Mouse (Mus musculus): Measurements from ENCODE around the gene Hspb6.
A peak's percentile ranks its signal among the peaks of the same experiment; 100 is the strongest.

Hspb6 gene

DNA sequence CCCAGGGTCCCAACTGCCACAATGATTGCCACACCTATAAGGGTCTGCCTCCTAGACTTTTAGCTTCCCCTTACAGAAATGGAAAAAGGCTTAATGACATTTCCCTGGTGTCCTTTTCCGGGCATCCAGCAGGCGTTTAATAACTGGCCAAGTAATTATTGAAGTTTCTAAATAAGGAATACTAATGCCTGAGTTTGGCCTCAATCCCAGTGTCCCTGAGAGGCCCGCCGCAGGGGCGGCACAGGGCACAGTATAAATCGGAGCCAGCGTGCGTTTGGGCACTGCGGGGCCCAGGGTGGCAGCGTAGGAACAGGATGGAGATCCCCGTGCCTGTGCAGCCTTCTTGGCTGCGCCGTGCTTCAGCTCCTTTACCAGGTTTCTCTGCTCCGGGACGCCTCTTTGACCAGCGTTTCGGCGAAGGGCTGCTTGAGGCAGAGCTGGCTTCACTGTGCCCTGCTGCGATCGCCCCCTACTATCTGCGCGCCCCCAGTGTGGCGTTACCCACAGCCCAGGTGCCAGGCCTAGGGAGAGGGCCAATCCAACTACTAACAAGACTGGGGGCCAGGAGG is 1.1 kb downstream of the Hspb6 start:
- DNase-seq (ENCODE audit: low spot score in 2 of 2) = no peak

DNA sequence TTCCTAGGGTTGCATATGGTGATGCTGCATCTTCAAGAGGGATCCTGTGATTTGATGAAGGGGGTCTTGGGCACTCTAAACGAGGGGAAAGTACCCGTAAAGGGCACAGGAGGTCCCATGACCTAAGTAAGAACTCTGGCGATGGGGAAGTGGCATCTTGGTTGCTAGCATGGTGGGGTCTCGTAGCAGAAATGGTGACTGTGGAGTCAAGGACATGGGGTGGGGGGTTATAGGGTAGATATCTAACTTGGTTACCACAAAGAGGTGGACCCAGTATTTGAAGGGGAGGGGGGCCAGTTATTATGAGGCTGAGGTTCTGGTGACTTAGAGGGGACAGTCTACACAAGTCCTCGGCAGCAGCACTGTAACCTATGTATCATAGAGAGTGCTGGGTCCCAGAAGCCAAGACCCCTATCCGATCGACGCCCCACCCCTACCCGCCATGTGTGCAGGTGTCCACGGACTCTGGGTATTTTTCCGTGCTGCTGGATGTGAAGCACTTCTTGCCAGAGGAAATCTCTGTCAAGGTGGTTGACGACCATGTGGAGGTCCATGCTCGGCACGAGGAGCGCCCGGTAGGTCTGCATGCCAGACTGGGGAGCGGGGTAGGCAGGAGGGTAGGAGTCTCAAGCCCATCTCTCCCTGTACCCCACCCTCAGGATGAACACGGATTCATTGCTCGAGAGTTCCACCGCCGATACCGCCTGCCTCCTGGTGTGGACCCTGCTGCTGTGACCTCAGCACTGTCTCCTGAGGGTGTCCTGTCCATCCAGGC is 2.0 kb downstream of the Hspb6 start:
- no peak for DNase-seq (ENCODE audit: low spot score in 2 of 2)

DNA sequence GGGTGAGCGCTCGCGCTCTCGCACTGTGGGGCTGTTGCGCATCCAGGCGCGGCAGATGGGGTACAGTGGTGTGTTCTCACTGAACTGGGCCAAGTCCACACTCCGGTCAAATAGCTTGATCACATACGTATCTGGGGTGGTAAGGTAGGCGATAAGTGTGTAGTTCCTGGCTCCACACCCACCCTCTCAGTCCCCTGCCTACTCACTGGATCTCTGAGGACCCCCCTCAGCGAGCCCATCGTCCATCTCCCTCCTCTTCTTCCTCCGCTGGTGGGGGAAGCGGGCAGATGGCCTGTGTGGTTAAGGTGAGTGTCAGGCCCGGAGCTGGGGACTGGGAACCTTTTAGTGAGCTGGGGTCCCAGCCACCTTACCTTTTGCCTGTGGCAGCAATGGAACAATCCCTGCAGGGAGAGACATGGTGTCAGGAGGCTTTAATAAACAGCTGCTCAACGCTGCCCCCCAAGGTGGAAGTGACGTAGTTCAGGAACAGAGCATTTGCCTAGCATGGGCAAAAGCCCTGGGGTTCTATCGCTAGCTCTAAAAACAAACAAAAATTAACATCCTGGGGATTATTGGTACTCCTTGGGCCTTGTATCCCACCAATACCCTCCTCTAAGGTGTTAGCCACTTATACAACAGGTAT is 5.0 kb downstream of the Hspb6 start:
- DNase-seq (ENCODE audit: low spot score in 2 of 2) = no peak

DNA sequence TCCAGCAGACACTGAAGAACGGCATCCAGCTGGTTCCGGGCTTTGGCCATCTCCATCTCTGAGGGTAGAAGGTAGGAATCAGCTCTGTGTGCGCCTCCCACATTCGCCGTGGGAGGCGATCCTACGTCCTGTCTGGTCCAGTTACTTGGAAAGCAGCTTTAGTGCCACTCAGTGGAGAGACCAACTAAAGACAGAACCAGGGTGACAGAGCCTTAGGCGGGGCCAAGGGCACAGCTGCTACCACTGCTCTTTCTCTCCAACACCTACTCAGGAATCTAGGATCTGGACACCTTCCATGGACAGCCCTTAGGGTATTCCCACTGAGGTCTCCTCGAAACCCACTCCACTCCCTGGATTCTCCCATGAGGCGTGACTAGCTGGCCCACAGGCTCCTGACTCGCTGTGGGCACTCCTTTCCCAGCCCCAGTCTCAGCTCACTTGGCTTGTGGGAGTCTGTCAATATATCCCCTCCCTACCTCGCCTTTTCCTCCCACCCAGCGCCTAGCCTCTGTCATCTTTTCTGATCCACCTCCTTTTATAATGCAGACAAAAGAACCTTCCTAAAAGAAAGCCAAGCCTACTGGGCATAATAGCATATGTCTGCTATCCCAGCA is 6.0 kb downstream of the Hspb6 start:
- no peak for DNase-seq (ENCODE audit: low spot score in 2 of 2)

DNA sequence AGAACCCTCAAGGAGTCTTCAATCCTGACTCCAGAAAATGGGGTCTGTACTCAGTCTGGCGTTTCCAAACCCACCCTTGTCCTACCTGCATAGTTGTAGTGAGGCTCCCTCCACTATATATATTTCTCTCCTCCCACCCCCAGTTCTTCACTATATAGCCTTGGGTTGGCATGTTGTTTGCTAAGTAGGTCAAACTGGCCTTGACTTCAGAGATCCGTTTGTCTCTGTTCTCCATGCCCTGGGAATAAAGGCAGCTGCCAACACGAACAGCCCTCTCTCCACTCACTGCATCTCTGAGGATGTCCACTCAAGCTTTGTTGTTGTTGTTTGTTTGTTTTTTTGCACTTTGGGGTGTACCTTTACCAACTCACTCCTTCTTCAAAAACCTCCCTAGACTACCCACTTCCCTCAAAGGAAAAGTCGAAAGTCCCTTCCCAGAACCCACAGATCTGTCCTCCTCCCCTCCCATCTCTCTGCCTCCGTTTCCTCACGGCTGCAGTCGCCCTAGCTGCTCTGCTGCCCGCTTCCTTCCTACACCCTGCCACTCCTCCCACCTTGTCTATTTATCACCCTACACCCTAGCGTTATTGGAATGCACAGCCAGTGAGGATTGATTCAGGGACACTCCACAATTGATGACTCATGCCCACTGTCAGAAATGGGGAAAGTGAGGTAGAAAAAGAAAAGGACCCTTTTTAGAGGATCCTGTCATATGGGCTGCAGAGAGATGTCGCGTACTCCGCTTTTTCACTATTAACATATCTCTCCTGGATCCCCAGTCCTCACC is 6.9 kb downstream of the Hspb6 start:
- no peak for DNase-seq (ENCODE audit: low spot score in 2 of 2)

DNA sequence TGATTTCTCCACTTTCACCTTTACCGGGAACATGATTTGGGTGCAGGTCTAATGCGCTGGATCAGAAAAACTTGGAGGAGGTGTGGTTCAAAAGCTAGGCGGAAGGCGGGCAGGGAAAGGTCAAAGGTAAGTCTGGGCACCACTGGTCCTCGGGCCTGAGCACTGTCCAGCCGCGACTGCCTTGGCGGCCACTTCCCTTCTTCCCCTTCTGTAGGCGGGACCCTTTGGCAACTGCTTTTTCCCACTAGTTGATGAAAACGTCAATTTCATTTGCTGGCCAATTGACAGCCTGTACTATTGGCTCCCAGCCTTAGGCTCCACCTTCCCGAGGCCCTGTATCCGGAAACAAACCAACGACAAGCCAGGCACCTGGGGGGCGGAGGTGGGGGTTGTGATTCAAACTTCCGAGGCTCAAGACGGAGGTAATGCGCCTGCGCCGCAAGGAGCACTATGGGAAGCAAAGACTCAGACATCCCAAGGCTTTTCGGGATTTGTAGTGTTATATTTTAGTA is 7.5 kb downstream of the Hspb6 start, which contains the start of gene Lin37:
Lin37 (minus strand) TSS at position 396 of the 512 bp plus-strand sequence.
- DNase-seq (ENCODE audit: low spot score in 2 of 2) = peak; percentile 99

DNA sequence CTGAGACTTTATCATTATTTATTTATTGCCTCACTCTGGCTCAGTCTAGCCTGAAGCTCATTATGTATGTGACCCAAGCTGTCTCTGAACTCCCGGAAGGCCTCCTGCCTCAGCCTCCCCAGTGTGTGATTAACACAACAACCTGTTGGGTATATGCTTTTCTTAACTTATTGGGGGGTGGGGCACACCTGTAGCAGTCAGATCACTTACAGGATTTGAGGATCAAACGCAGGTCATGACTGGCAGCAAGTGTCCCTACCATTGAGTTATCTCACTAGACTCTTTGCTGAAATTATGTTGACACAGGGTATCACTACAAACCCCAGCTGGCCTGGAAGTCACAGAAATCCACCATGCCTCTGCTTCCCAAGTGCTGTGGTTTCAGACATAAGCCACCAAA is 8.3 kb downstream of the Hspb6 start:
- no peak for DNase-seq (ENCODE audit: low spot score in 2 of 2)

DNA sequence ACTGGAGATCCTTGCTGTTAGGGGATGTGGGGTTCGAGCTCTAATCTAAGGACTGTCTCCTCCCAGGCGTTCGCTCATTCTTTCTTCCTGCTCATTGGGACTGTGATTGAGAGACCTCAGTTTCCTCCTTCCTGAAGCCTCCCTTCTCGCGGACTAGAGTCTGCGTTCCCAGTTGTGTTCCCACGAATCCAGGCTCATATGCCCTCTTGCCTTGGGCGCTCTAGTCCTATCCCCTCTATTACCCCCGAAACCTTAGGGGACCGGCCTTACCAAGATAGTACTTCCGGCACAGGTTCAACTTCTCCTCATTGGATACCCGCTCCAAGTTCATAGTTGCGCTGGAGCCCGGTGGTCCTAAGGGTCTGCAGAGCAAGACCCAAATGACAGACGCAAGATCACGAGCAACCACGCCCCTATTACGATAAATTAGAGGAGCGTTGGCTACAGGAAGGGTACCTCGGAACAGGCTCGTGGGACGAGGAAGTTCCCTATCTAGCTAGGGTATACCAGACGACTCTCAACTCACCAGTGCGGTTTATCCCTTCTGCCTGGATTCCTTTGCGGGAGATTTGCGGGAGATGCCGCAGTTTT is 10.6 kb downstream of the Hspb6 start:
- DNase-seq (ENCODE audit: low spot score in 2 of 2) = peak in 1 of 2 experiments; percentile 55

DNA sequence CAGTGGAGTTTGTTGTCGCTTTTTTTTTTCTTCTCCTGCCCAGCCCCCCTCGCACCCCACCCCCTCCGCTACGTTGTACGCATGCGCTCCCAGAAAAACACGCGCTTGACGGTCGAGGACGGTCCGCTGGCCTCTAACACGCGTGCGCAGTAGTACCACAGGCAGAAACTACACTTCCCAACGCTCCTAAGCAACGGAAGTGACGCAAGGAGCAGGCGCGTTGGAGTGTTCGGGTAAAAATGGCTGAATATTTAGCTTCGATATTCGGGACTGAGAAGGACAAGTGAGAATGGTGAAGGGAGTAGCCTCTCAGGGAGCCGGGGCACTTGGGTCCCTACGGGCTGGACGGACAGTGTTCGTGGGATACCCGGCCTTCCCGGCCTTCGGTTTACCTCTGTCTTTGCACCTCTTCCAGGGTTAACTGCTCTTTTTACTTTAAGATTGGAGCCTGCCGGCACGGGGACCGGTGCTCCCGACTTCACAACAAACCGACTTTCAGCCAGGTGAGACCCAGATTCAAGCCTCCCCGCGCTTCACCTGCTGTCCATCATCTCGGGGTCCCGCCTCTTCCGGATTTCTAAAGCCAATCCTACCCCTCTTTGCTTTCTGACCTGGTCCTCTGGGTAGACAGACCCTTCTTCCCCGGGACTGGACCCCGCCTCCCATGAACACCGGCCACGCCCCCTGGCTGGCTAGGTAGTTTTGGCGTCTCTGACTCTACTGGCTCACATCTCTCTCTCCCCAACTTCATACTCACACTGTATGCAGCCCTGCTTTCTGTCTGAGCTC is 11.3 kb downstream of the Hspb6 start, which contains the start of the genes U2af1l4, Gm49396 and Psenen:
U2af1l4 (plus strand) TSS at position 185 of the 789 bp plus-strand sequence.
Gm49396 (plus strand) TSS at position 228 of the 789 bp plus-strand sequence.
Psenen (minus strand) TSS at position 511 of the 789 bp plus-strand sequence.
- DNase-seq (ENCODE audit: low spot score in 2 of 2) = peak; percentile 92 to 97

DNA sequence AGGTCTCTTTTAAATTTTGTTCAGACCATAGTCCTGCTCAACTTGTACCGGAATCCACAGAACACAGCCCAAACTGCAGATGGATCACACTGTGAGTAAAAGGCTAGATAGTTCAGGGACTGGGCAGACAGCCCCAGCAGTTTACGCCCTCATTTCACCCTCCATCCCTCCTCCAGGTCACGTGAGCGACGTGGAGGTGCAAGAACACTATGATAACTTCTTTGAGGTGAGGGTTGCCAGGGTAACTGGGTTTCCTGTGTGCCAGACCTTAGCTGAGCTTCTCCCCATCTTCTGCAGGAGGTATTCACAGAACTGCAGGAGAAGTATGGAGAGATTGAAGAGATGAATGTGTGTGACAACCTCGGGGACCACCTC is 11.9 kb downstream of the Hspb6 start:
- no peak for DNase-seq (ENCODE audit: low spot score in 2 of 2)

DNA sequence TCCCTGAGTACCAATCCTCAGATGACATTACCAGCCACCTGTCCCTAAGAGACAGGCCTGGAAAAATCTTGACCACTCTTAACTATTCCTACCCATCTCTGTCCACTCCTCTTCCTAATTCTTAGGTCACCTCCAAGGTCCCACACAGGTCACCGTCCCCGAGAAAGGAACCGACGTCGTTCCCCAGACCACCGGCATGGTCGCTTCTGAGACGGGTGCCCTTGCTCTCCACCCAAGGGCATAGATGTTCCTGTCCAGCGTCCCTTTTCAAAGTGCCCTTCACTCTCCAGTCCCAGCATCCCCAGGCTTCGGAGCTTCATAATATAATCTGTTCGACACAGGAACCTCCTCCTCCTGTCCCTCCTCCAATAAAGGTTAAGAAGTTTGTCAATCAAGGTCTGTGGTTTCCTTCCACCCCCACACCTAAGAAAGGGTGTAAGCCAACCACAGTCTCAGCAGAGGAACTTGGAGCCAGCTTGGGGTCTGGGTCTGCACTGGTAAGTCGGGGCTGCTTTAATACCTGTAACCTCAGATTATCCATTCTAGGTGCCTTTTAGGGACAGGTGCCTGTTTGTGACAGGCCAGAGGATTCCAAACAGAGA is 13.1 kb downstream of the Hspb6 start, which contains the start of gene Igflr1:
Igflr1 (plus strand) TSS at position 458 of the 602 bp plus-strand sequence.
- no peak for DNase-seq (ENCODE audit: low spot score in 2 of 2)

DNA sequence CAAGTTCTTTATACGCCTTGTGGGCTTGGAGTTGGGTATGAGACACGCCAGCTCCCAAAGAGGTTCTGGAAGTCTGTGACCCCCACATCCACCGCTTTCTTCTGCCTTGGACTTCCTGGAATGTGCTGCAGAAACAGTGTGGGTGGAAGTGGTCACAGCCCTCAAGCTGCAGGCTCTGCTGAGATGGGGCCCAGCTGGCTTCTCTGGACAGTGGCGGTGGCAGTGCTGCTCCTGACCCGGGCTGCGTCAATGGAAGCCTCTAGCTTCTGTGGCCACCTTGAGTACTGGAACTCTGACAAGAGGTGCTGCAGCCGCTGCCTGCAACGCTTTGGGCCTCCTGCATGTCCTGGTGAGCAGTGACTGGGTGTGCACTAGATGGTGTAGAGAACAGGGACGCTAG is 14.1 kb downstream of the Hspb6 start:
- DNase-seq (ENCODE audit: low spot score in 2 of 2) = no peak

DNA sequence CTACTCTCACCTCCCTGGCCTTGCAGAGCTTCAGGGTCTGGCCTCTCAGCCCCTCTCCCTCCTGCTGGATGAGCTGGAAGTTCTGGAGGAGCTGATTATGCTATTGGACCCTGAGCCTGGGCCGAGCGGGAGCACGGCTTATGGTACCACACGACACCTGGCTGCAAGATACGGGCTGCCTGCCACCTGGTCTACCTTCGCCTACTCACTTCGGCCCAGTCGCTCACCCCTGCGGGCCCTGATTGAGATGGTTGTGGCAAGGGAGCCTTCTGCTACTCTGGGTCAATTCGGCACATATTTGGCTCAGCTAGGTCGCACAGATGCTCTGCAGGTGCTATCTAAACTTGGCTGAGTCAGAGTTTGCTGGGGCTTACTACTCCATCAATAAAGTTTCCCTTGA is 15.6 kb downstream of the Hspb6 start:
- no peak for DNase-seq (ENCODE audit: low spot score in 2 of 2)

DNA sequence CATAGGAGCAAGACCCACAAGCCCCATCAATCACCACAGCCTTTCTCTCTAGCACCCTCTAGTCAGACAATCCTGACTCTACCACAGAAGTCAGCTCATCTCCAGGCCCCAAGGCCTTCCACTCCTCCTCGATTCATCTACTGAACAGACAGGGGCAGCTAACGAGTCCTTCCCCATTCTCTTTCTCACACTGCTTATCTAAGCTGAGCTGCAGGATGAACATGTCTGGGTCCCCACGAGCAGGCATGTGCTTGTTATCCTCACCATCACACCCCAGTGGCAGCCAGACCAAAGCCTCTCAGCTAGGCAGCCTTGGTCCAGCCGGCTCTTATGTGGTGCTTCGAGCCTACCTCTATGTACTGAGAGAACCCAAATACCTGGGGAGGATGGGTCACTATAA is 20.4 kb downstream of the Hspb6 start:
- DNase-seq (ENCODE audit: low spot score in 2 of 2) = no peak

DNA sequence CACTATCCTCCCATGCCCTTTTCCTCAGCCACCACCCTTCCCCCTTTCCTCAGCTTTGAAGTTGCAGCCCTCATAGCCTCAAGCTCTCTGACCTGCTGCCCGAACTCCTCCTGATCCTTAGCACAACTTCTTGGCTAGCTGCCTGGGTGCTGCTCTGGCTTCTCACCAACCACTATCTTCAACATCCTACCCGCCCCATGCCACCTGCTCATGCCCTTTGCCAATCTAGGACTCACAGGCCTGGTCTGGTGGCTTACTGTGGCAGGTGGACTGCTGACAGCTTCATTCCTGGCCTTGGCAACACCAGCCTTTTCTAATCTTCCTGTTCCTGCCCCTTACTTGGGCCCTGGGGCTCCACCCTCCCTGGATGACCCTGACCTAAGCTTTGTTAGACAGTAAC is 21.0 kb downstream of the Hspb6 start:
- no peak for DNase-seq (ENCODE audit: low spot score in 2 of 2)

DNA sequence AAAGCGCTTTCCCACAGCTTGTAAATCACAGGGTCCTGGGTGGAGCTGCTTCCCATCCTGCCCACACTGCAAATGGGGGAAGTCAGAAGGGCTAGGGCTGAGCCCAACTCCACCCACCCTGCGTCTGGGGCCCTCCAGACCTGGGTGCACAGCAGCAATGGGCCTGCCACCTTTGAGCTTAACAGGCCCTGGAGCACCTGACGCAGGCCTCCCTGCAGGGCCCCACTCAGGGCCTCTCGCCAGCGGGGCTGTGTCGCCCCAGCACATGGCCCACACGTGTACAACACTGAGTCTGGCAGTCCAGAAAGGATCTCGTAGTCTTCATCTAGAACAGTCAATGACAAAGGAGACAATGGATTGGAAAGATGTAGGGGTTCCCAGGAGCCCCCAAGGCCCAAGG is 28.0 kb downstream of the Hspb6 start:
- DNase-seq (ENCODE audit: low spot score in 2 of 2) = no peak

DNA sequence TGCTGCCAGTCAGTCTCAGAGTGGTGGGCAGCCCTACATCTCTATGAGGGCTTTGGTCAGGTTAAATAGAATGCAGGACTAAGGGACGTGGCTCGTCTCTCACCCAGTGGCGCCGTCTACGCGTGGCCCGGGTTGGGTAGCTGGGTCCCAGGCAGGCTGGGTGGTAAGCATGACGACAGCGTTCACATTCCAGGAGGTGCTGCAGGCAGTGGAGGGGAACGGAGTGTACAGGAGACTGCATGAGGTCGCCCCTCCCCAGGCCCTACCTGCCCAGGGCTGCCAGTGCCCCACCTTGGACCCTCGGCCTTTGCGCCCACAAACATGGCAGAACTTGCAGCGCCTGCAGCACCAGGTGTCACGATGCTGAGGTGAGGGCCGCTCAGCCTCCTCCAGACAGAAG is 29.6 kb downstream of the Hspb6 start:
- DNase-seq (ENCODE audit: low spot score in 2 of 2) = no peak

DNA sequence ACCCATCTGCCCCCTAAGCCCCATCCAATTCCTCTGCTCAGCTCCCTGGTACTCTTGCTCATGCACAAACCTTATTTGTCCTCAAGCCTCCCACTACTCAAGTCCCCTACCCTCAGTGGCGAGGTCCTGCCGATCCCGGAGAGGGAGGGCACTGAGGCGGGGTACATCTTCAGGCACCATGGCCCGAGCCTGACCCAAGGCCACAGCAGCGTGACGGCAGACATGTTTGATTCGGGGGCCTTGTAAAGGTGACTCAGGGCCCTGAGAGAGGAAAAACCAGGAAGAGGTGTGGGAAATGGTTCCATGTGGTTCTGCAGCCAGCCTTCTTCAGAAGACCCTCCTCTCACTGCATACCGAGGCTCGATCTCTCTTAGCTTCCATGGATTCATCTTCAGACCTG is 32.4 kb downstream of the Hspb6 start:
- DNase-seq (ENCODE audit: low spot score in 2 of 2) = no peak

DNA sequence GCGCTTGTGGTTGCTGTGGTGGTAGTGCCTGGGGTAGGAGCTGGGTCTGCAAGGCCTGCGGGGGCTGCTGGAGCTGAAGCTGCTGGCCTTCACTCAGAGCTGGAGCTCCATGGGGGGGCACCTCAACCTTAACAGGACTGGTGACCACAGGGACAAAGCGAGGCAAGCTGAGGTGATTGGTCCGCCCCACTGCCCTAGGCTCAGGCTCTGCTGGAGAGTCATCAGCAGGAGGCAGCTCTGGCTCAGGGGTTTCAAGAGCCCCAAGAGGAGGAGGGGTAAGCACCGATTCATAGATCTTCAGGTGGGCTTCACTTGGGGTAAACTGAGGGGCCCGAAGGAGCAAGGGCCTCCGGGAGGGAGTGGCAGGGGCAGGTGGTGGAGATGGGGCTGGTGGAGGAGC is 33.2 kb downstream of the Hspb6 start:
- DNase-seq (ENCODE audit: low spot score in 2 of 2) = no peak
